Mouse (Mus musculus) thymus, adult 18-20 months (tissue): ENCODE results near the gene Npr2.

Experiments
- DNase-seq, 2 experiments: peaks; one replicate each; pipeline ENCODE4 v3.0.0; 2022; ENCODE audit warnings: mixed read lengths in 2 of 2

Gene Npr2

GRCm38 (mm10) chr4:43629106-43629817 lies 2.5 kb upstream of the Npr2 start:
- no peak for DNase-seq

GRCm38 (mm10) chr4:43630030-43630581 lies 1.6 kb upstream of the Npr2 start:
- DNase-seq, result no peak

GRCm38 (mm10) chr4:43630671-43631045 lies 1.1 kb upstream of the Npr2 start:
- no peak for DNase-seq

- DNase-seq, result no peak
Measured at GRCm38 (mm10) chr4:43631956-43632920, 503 bp downstream of the Npr2 start.

GRCm38 (mm10) chr4:43633296-43633695 lies 1.6 kb downstream of the Npr2 start:
- no peak for DNase-seq

GRCm38 (mm10) chr4:43633736-43634135 lies 2.0 kb downstream of the Npr2 start:
- no peak for DNase-seq

- DNase-seq, result no peak
Measured at GRCm38 (mm10) chr4:43634621-43635374, 3.1 kb downstream of the Npr2 start.

GRCm38 (mm10) chr4:43636751-43637150 lies 5.0 kb downstream of the Npr2 start:
- DNase-seq, result no peak

GRCm38 (mm10) chr4:43640076-43640475 lies 8.3 kb downstream of the Npr2 start:
- DNase-seq, result no peak

- no peak for DNase-seq
Measured at GRCm38 (mm10) chr4:43640491-43640890, 8.8 kb downstream of the Npr2 start.

- no peak for DNase-seq
Measured at GRCm38 (mm10) chr4:43649783-43650182, 18.0 kb downstream of the Npr2 start.

GRCm38 (mm10) chr4:43652726-43653125 lies 21.0 kb downstream of the Npr2 start:
- no peak for DNase-seq

- DNase-seq, result peak in 1 of 2 experiments; percentile 30
Measured at GRCm38 (mm10) chr4:43653161-43654015, 21.7 kb downstream of the Npr2 start, which contains the start of gene Spag8. TSS of gene Spag8 (minus strand) at chr4:43653594.

GRCm38 (mm10) chr4:43655656-43656338 lies 24.1 kb downstream of the Npr2 start:
- no peak for DNase-seq

GRCm38 (mm10) chr4:43656339-43657109 lies 24.8 kb downstream of the Npr2 start, which contains the start of gene Hint2:
TSS of gene Hint2 (minus strand) at chr4:43656466.
- DNase-seq, result peak; percentile 91 to 93

- no peak for DNase-seq
Measured at GRCm38 (mm10) chr4:43657146-43657545, 25.4 kb downstream of the Npr2 start.

- no peak for DNase-seq
Measured at GRCm38 (mm10) chr4:43666412-43666811, 34.7 kb downstream of the Npr2 start.

- peak; percentile 76 to 80 for DNase-seq
Measured at GRCm38 (mm10) chr4:43668782-43669427, 37.2 kb downstream of the Npr2 start, which contains the start of the genes Tmem8b and Fam221b. TSS of gene Tmem8b (plus strand) at chr4:43668971. TSS of gene Fam221b (minus strand) at chr4:43669145.

GRCm38 (mm10) chr4:43669428-43669794 lies 37.7 kb downstream of the Npr2 start:
- peak in 1 of 2 experiments; percentile 42 for DNase-seq
